Mouse (Mus musculus) monocyte, adult 5-6 weeks (primary cell): ENCODE measurements around the gene Hdac8. TPM values are rescaled to one million over a fixed set of nuclear protein-coding genes. Genes with fewer than 3 reads are reported as not detected.
A peak's percentile ranks its signal among the peaks of the same experiment; 100 is the strongest.

ENCODE experiments used
- ATAC-seq: fragments of 153-309, 156-312 bp; replicated peaks from 2 replicates; pipeline ENCODE4 v1.8.0; 2017; ENCODE audit warnings: mild to moderate bottlenecking; ENCODE audit not compliant: low TSS enrichment, insufficient number of reproducible peaks, severe bottlenecking, poor library complexity, low FRiP score
- total RNA-seq: library from RNA; stranded (forward); fragments of 200-1000, 200-491, 200-594 nt; gene quantifications from 3 replicates; pipeline ENCODE4 v1.2.3, GENCODE M21; 2017

The Hdac8 gene
- total RNA-seq, result 6.2 to 13.0 TPM (median 7.1 TPM) in 3 replicates

- peak; percentile 66 for ATAC-seq
Measured at GRCm38 (mm10) chrX:102504644-102505481, at the start of gene Hdac8. TSS of gene Hdac8 (minus strand) at chrX:102505359.

GRCm38 (mm10) chrX:102509205-102509604, 4.0 kb upstream of the Hdac8 start:
- ATAC-seq, result no peak

- no peak for ATAC-seq
Measured at GRCm38 (mm10) chrX:102504179-102504578, 980 bp downstream of the Hdac8 start.

- ATAC-seq, result no peak
Measured at GRCm38 (mm10) chrX:102493992-102494730, 11.0 kb downstream of the Hdac8 start.

- no peak for ATAC-seq
Measured at GRCm38 (mm10) chrX:102485575-102485974, 19.6 kb downstream of the Hdac8 start.

- no peak for ATAC-seq
Measured at GRCm38 (mm10) chrX:102479665-102480064, 25.5 kb downstream of the Hdac8 start.

- ATAC-seq, result no peak
Measured at GRCm38 (mm10) chrX:102478965-102479364, 26.2 kb downstream of the Hdac8 start.

GRCm38 (mm10) chrX:102478481-102478880, 26.7 kb downstream of the Hdac8 start:
- no peak for ATAC-seq

GRCm38 (mm10) chrX:102476784-102477183, 28.4 kb downstream of the Hdac8 start:
- ATAC-seq, result no peak

- no peak for ATAC-seq
Measured at GRCm38 (mm10) chrX:102475555-102475954, 29.6 kb downstream of the Hdac8 start.

- no peak for ATAC-seq
Measured at GRCm38 (mm10) chrX:102418343-102419127, 86.6 kb downstream of the Hdac8 start.

- ATAC-seq, result no peak
Measured at GRCm38 (mm10) chrX:102416972-102417371, 88.2 kb downstream of the Hdac8 start.

- no peak for ATAC-seq
Measured at GRCm38 (mm10) chrX:102416386-102416785, 88.8 kb downstream of the Hdac8 start.

- no peak for ATAC-seq
Measured at GRCm38 (mm10) chrX:102384765-102385164, 120.4 kb downstream of the Hdac8 start.

- no peak for ATAC-seq
Measured at GRCm38 (mm10) chrX:102383151-102383550, 122.0 kb downstream of the Hdac8 start.

- no peak for ATAC-seq
Measured at GRCm38 (mm10) chrX:102366510-102366909, 138.6 kb downstream of the Hdac8 start.

GRCm38 (mm10) chrX:102362244-102362643, 142.9 kb downstream of the Hdac8 start:
- ATAC-seq, result no peak

GRCm38 (mm10) chrX:102353412-102353811, 151.7 kb downstream of the Hdac8 start:
- no peak for ATAC-seq
